Mouse (Mus musculus) left cerebral cortex, postnatal 4 days (tissue): ENCODE measurements around the gene Sgsm1. TPM values are rescaled to one million over a fixed set of nuclear protein-coding genes. Genes with fewer than 3 reads are reported as not detected.

Experiments
- DNase-seq: peaks from one replicate; pipeline ENCODE4 v3.0.0-alpha.2; 2022
- intact Hi-C: fragments of 180-260 bp; cut with DNase I; formaldehyde crosslinking; loops from one replicate; pipeline ENCODE4 v1.15.1; 2025
- total RNA-seq, 2 experiments: library from RNA; stranded (reverse); gene quantifications; 2 replicates each; pipeline ENCODE4 v1.2.3; 2021

Gene Sgsm1
- total RNA-seq, 2 experiments from 2014 or later, result 67.4 to 74.9 TPM

- intact Hi-C loops, result no loop called here
- peak; percentile 79 for DNase-seq
These were observed 23.7 kb downstream of the Sgsm1 start for GRCm38 (mm10) chr5:113286591-113287520.

GRCm38 (mm10) chr5:113286048-113286447 lies 24.5 kb downstream of the Sgsm1 start:
- intact Hi-C loops, result no loop called here
- no peak for DNase-seq

- no peak for DNase-seq
- intact Hi-C loops, result no loop called here
These were observed 25.0 kb downstream of the Sgsm1 start for GRCm38 (mm10) chr5:113285541-113285940.

GRCm38 (mm10) chr5:113283726-113284125 lies 26.9 kb downstream of the Sgsm1 start:
- intact Hi-C loops, result no loop called here
- DNase-seq, result no peak

- intact Hi-C loops, result no loop called here
- DNase-seq, result no peak
These were observed 29.0 kb downstream of the Sgsm1 start for GRCm38 (mm10) chr5:113281557-113281956.

GRCm38 (mm10) chr5:113280138-113280856 lies 30.3 kb downstream of the Sgsm1 start:
- DNase-seq, result peak; percentile 78
- intact Hi-C loops, result no loop called here

- intact Hi-C loops, result no loop called here
- no peak for DNase-seq
These were observed 34.7 kb downstream of the Sgsm1 start for GRCm38 (mm10) chr5:113275839-113276238.

GRCm38 (mm10) chr5:113271207-113271811 lies 39.3 kb downstream of the Sgsm1 start:
- intact Hi-C loops, result no loop called here
- no peak for DNase-seq

GRCm38 (mm10) chr5:113270043-113270442 lies 40.5 kb downstream of the Sgsm1 start:
- no peak for DNase-seq
- intact Hi-C loops, result no loop called here

- intact Hi-C loops, result no loop called here
- no peak for DNase-seq
These were observed 42.3 kb downstream of the Sgsm1 start for GRCm38 (mm10) chr5:113268246-113268645.

GRCm38 (mm10) chr5:113265637-113266036 lies 44.9 kb downstream of the Sgsm1 start:
- intact Hi-C loops, result no loop called here
- DNase-seq, result no peak

GRCm38 (mm10) chr5:113250806-113251205 lies 59.8 kb downstream of the Sgsm1 start:
- no peak for DNase-seq
- intact Hi-C loops, result no loop called here

GRCm38 (mm10) chr5:113249263-113249930 lies 61.2 kb downstream of the Sgsm1 start:
- intact Hi-C loops, result no loop called here
- no peak for DNase-seq

GRCm38 (mm10) chr5:113230196-113230595 lies 80.4 kb downstream of the Sgsm1 start:
- no peak for DNase-seq
- intact Hi-C loops, result no loop called here

GRCm38 (mm10) chr5:113226632-113227102 lies 83.9 kb downstream of the Sgsm1 start, which contains the start of gene Tmem211:
TSS of gene Tmem211 (plus strand) at chr5:113226909.
- DNase-seq, result peak; percentile 92
- intact Hi-C loops, result loop anchor here (2.0 kb wide), 1 partner anchor 126 kb away; no protein-coding TSS in a partner anchor

GRCm38 (mm10) chr5:113225686-113226435 lies 84.7 kb downstream of the Sgsm1 start:
- intact Hi-C loops, result loop anchor here (2.0 kb wide), 2 partner anchors 45 to 125 kb away; no protein-coding TSS in a partner anchor
- DNase-seq, result peak; percentile 21

GRCm38 (mm10) chr5:113225271-113225670 lies 85.3 kb downstream of the Sgsm1 start:
- peak; percentile 30 for DNase-seq
- intact Hi-C loops, result loop anchor here (2.0 kb wide), 1 partner anchor 44 kb away; no protein-coding TSS in a partner anchor

GRCm38 (mm10) chr5:113223888-113224287 lies 86.7 kb downstream of the Sgsm1 start:
- intact Hi-C loops, result loop anchor here (2.0 kb wide), 1 partner anchor 43 kb away; no protein-coding TSS in a partner anchor

GRCm38 (mm10) chr5:113221147-113221865 lies 89.3 kb downstream of the Sgsm1 start, which contains the start of gene 2900026A02Rik:
TSS of gene 2900026A02Rik (minus strand) at chr5:113221236.
- intact Hi-C loops, result no loop called here
- DNase-seq, result peak; percentile 83

More at GRCm38 (mm10) chr5:113223888-113224287, 86.7 kb downstream of the Sgsm1 start:
- no peak for DNase-seq
